Mouse (Mus musculus): ENCODE results near the gene Prkra. TPM values are rescaled to one million over a fixed set of nuclear protein-coding genes. Genes with fewer than 3 reads are reported as not detected.

Prkra gene
- total and polyA plus RNA-seq, 3 experiments = 18.8 to 21.5 TPM; not detected in 1

GRCm38 (mm10) chr2:76690436-76691204 lies 42.8 kb upstream of the Prkra start:
- Histone ChIP-seq H3K27ac (ENCODE audit: control insufficient read depth, low read depth, low read length) (peak overlapping the region; percentile 79), H3K79me2 (ENCODE audit: control insufficient read depth, insufficient read depth, low read length, poor library complexity) (peaks cover 2% of the 10 kb centered on the region; the same call in 1 of the 2 replicates), H3K27me3 (ENCODE audit: control insufficient read depth in 1 of 2, insufficient read depth in 2 of 2, low read length in 2 of 2) (no peaks in the 10 kb centered on the region), H3K4me1 (ENCODE audit: control insufficient read depth in 1 of 2, insufficient read depth in 2 of 2, low read length in 2 of 2) (peaks cover 25 to 32% of the 10 kb centered on the region in 2 experiments), H3K9ac (ENCODE audit: control insufficient read depth, low read depth, low read length, poor library complexity, severe bottlenecking) (peak overlapping the region; percentile 23; the same call in 1 of the 2 replicates), H3K4me3 (ENCODE audit: control insufficient read depth in 1 of 2, insufficient read depth in 1 of 2, low read depth in 2 of 2, low read length in 2 of 2) (no peak overlapping the region), H3K9me3 (replicated peaks; ENCODE audit: insufficient read depth, low read length) (no peaks in the 10 kb centered on the region), H3K36me3 (ENCODE audit: control insufficient read depth in 1 of 2, insufficient read depth in 2 of 2, low read length in 2 of 2) (peaks cover 23 to 47% of the 10 kb centered on the region in 2 experiments)
- peak; percentile 88 for DNase-seq (ENCODE audit: low read depth, low spot score)
- TF ChIP-seq RCOR1 (IDR thresholded peaks at IDR 0.05; ENCODE audit: low read depth, low read length) (peak; percentile 42; the same call in 1 of the 2 replicates), TBP (IDR thresholded peaks at IDR 0.05; ENCODE audit: low read depth, low read length) (no peak), TAL1 (IDR thresholded peaks at IDR 0.05; ENCODE audit: low read length) (peak; percentile 62), TCF12 (IDR thresholded peaks at IDR 0.05; ENCODE audit: low read depth, low read length) (peak; percentile 84), EP300 (IDR thresholded peaks at IDR 0.05; ENCODE audit: low read depth in 1 of 2, low read length in 2 of 2) (peak; percentile 84 to 89), E2F4 (IDR thresholded peaks at IDR 0.05; ENCODE audit: borderline replicate concordance, low read depth, low read length) (no peak), MYC (IDR thresholded peaks at IDR 0.05; ENCODE audit: low read depth, low read length) (no peak), GATA1 (IDR thresholded peaks at IDR 0.05; ENCODE audit: low read depth, low read length) (peak; percentile 88), ETS1 (IDR thresholded peaks at IDR 0.05; ENCODE audit: low read depth, low read length) (peak; percentile 88), MYB (IDR thresholded peaks at IDR 0.05; ENCODE audit: low read depth, low read length) (no peak), POLR2A (IDR thresholded peaks at IDR 0.05; ENCODE audit: control insufficient read depth in 1 of 2, insufficient read depth in 1 of 2, low read depth in 1 of 2, low read length in 2 of 2, poor library complexity in 1 of 2) (no peak), USF1 (IDR thresholded peaks at IDR 0.05; ENCODE audit: low read depth, low read length) (no peak), NRF1 (IDR thresholded peaks at IDR 0.05; ENCODE audit: insufficient read depth, low read depth, low read length, poor library complexity, severe bottlenecking) (no peak), JUND (IDR thresholded peaks at IDR 0.05; ENCODE audit: low read depth, low read length) (no peak), MAZ (IDR thresholded peaks at IDR 0.05; ENCODE audit: low read depth, low read length) (no peak), CTCF (IDR thresholded peaks at IDR 0.05 in 2 of 3, conservative IDR thresholded peaks at IDR 0.05 in 1 of 3; ENCODE audit: control insufficient read depth in 1 of 3, insufficient read depth in 1 of 3, low read depth in 2 of 3, low read length in 3 of 3, poor library complexity in 1 of 3, severe bottlenecking in 1 of 3) (no peak), POLR2AphosphoS5 (IDR thresholded peaks at IDR 0.05; ENCODE audit: borderline replicate concordance, low read depth, low read length) (no peak), SIN3A (IDR thresholded peaks at IDR 0.05; ENCODE audit: low read length) (peak; percentile 31; the same call in 1 of the 2 replicates), MAFK (IDR thresholded peaks at IDR 0.05; ENCODE audit: borderline replicate concordance, low read depth, low read length) (no peak), ELF1 (IDR thresholded peaks at IDR 0.05; ENCODE audit: low read depth, low read length) (peak; percentile 68; the same call in 1 of the 2 replicates), GABPA (IDR thresholded peaks at IDR 0.05; ENCODE audit: low read depth, low read length) (no peak), USF2 (IDR thresholded peaks at IDR 0.05; ENCODE audit: borderline replicate concordance in 1 of 2, insufficient read depth in 1 of 2, low read depth in 1 of 2, low read length in 2 of 2) (no peak), HCFC1 (IDR thresholded peaks at IDR 0.05; ENCODE audit: low read depth, low read length) (peak; percentile 66), KAT2A (conservative IDR thresholded peaks at IDR 0.05; ENCODE audit: low read depth, low read length) (no peak), RAD21 (IDR thresholded peaks at IDR 0.05; ENCODE audit: low read depth, low read length) (no peak), ZMIZ1 (IDR thresholded peaks at IDR 0.05; ENCODE audit: low read depth, low read length) (no peak), UBTF (IDR thresholded peaks at IDR 0.05; ENCODE audit: borderline replicate concordance, insufficient read depth, low read depth, low read length) (no peak), ZKSCAN1 (IDR thresholded peaks at IDR 0.05; ENCODE audit: low read depth, low read length) (no peak), ZC3H11A (IDR thresholded peaks at IDR 0.05; ENCODE audit: low read depth, low read length) (no peak), BHLHE40 (IDR thresholded peaks at IDR 0.05; ENCODE audit: borderline replicate concordance, low read depth, low read length) (no peak), CHD2 (IDR thresholded peaks at IDR 0.05; ENCODE audit: low read length) (no peak)
